Mouse (Mus musculus) c-Kit-positive CD71-negative TER-119-negative erythroid progenitor cells, embryonic 14.5 days (primary cell): ENCODE results near the gene Vmn2r93.

ENCODE experiments used
- DNase-seq: peaks from one replicate; pipeline ENCODE4 v3.0.0-alpha.2; 2013; ENCODE audit warnings: low read depth

Gene Vmn2r93

GRCm38 (mm10) chr17:18297799-18298198, at the start of gene Vmn2r93:
Gene Vmn2r93 (plus strand): TSS chr17:18298099.
- no peak for DNase-seq

GRCm38 (mm10) chr17:18277656-18278055, 20.2 kb upstream of the Vmn2r93 start, which contains the start of gene Vmn2r94:
Gene Vmn2r94 (minus strand): TSS chr17:18277756.
- no peak for DNase-seq

- DNase-seq = no peak
These were observed 25.1 kb downstream of the Vmn2r93 start for GRCm38 (mm10) chr17:18323031-18323430.

GRCm38 (mm10) chr17:18360007-18360406, 62.1 kb downstream of the Vmn2r93 start:
- DNase-seq = no peak

- DNase-seq = no peak
These were observed 62.7 kb downstream of the Vmn2r93 start for GRCm38 (mm10) chr17:18360602-18361001.
